Mouse (Mus musculus): ENCODE measurements at regions not wholly inside any gene's neighbourhood (a gene's known extent, or its start where the extent isn't known, plus 50 kb on each side); places are given as distances from the start of the nearest gene placed in this dataset.

DNA sequence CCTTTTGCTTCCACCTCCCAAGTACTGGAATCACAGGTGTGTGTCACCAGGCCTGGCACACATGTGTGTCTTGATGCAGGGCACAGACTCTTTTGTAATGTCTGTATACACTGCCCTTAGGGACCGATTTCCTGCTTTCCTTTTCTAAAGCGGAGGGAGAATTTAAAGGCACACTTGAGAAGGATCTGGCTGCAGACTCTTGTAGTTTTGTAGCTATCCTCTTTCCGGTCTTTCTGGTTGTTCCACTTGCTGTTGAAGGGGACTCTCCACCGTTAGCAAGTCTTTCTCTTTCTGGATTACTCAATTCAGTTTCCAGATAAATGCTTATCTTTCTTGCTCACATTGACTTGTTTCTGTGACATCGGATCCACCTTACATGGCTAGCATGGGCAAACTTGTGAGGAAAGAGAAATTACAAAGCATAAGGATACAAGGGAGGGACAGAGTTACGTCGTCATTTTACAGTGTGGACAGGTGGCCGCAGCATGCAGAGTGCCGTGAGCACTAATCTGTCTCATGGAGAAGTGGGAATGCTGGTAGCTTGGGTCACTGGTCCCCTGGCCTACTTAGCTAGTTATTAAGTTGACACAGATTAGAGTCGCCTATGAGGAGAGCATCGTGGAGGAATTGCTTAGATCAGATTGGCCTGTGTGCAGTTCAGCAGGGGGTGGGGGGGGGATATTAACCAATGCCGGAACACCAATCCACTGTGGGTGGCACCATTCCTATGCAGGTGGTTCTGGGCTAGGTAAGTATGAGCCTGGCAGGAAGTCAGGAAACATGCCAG, 54.4 kb upstream of the Parp11 start:
- no peak for DNase-seq

DNA sequence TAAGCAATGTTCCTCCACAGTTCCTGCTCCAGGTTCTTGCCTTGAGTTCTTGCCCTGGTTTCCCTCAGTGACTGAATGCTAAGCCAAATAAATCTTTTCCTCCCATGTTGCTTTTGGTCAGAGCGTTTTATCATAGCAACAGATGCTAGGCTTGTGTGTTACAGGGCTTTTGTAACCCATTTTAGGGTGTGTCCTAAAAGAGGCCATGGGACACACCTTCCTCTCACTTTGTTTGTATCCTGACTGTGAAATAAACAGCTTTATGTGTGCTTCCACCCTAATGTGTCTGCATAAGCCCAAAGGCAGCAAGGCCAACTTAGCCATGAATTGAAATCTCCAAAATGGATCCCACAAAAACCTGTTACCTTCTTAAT, 53.9 kb upstream of the Parp11 start:
- no peak for DNase-seq

DNA sequence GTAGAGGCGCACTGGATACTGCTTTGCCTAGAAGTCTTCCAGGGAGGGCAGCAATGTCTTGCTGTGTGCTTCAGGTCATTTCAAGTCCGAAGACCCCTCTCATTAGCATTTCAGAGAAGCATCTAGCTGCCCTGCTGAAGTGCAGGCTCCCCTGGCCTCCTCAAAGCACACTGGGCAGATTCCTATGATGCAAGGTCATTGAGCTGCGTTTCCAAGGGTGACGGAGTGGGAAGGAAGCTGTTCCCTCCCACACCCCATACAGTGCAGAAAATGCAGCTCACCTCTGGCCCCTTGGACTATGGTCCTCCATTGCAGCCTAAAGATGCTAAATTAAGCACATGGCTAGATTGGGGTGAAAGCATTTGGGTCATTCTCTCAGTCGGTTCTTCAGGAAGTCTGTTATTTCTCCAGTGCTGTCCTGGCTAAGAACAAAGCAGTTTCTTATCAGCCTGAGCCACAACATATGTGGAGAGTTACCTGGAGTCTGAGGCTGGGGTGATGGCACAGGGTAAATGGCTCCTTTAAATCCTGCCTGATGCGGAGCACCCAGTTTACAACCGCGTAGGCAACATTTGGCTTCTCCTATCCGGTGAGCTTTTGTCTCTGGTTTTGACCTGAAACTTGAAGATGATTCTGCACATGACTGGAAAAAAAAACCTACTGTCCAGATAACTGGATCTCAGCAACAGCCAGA, 52.6 kb upstream of the Parp11 start:
- DNase-seq = no peak

Measured in cerebellum, postnatal 10 days (tissue).